34 mouse cellular contexts compared by ENCODE assay signal in the genomic region with DNA sequence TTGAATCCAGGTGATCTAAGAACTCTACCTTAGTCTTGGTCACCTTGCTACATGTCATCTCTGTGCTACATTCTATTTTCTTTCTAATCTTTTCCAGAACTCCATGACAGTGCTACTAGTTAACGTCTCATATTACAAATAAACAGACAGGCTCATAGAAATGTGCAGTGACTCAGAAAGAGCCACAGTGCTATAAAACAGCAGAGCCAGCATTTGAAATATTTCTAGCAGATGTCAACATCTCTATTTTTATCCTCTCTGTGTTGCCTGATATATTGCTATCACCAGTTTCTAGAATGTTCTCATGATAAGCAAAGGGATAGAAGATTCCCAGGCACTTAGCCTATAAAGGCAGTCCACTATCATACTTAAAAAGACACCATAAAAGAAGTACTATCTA.
A peak's percentile ranks its signal among the peaks of the same experiment; 100 is the strongest.
DNase-seq lines count a peak whose midpoint lies in the region; ATAC-seq lines count a peak whose summit lies in the region.
"Had no signal": no experiment of that assay in that cellular context is flagged by ENCODE, and none has a peak within 500 bp of the region (broad histone marks: within the 10 kb centered on the region; RNA-seq: fewer than 3 reads in every experiment).

No protein-coding gene starts in this region.

- no peak overlapping the region for H3K4me2 ChIP-seq in heart, embryonic 13.5 days
- H3K4me2 ChIP-seq in lung, embryonic 16.5 days (ENCODE audit: low read depth, low read length) = no peak overlapping the region
- H3K4me2 ChIP-seq: embryonic facial prominence, embryonic 12.5 days; hindbrain, embryonic 15.5 days; limb, embryonic 12.5 days; liver, embryonic 15.5 days had no signal

- H3K4me1 ChIP-seq in heart, embryonic 13.5 days = peaks cover 4% of the 10 kb centered on the region; the same call in 1 of the 2 replicates
- no peaks in the 10 kb centered on the region for H3K4me1 ChIP-seq in lung, embryonic 16.5 days (replicated peaks; ENCODE audit: control insufficient read depth, insufficient read depth, low read length)
- H3K4me1 ChIP-seq: embryonic facial prominence, embryonic 12.5 days; forebrain, embryonic 10.5 days; hindbrain, embryonic 15.5 days; limb, embryonic 12.5 days; liver, embryonic 15.5 days had no signal

- H3K9me3 ChIP-seq in heart, embryonic 13.5 days = no peaks in the 10 kb centered on the region
- H3K9me3 ChIP-seq in lung, embryonic 16.5 days (ENCODE audit: control insufficient read depth, low read length) = no peaks in the 10 kb centered on the region
- H3K9me3 ChIP-seq: embryonic facial prominence, embryonic 12.5 days; forebrain, embryonic 10.5 days; hindbrain, embryonic 15.5 days; limb, embryonic 12.5 days; liver, embryonic 15.5 days had no signal

- H3K27me3 ChIP-seq in heart, embryonic 13.5 days (replicated peaks) = no peaks in the 10 kb centered on the region
- H3K27me3 ChIP-seq in lung, embryonic 16.5 days (ENCODE audit: control insufficient read depth, insufficient read depth, low read depth, low read length) = no peaks in the 10 kb centered on the region
- H3K27me3 ChIP-seq: embryonic facial prominence, embryonic 12.5 days; hindbrain, embryonic 15.5 days; limb, embryonic 12.5 days; liver, embryonic 15.5 days had no signal

- no peak overlapping the region for H3K9ac ChIP-seq in heart, embryonic 13.5 days
- H3K9ac ChIP-seq in lung, embryonic 16.5 days (ENCODE audit: low read length) = no peak overlapping the region
- H3K9ac ChIP-seq: embryonic facial prominence, embryonic 12.5 days; hindbrain, embryonic 15.5 days; limb, embryonic 12.5 days; liver, embryonic 15.5 days had no signal

- DNase-seq in heart, postnatal 4 days = no peak
- DNase-seq in lung, adult 18-20 months = no peak
- DNase-seq in brain, adult 2 months (ENCODE audit: low read depth, low spot score) = peak; percentile 3
- no peak for DNase-seq in spleen, postnatal 10 days (ENCODE audit: low spot score in 2 of 2)
- DNase-seq: adrenal gland, postnatal 14 days; cerebellum, adult 11-12 months; cerebellum, adult 9-11 months; embryo, embryonic 11 days; gastrocnemius, adult 2 months; gastrocnemius, postnatal 36 days; kidney, adult 11 months; kidney, postnatal 36 days; lung, postnatal 10 days; midbrain, embryonic 14.5 days; right cerebral cortex, postnatal 25 days; spleen, adult 18-20 months; thymus, adult 18-20 months; thymus, postnatal 25 days had no signal

- peak overlapping the region; percentile 39; the same call in 1 of the 2 replicates for H3K27ac ChIP-seq in heart, embryonic 13.5 days (replicated peaks)
- no peak overlapping the region for H3K27ac ChIP-seq in lung, embryonic 16.5 days (ENCODE audit: low read length)
- H3K27ac ChIP-seq: embryonic facial prominence, embryonic 12.5 days; forebrain, embryonic 10.5 days; gastrocnemius, adult 2 months; hindbrain, embryonic 15.5 days; layer of hippocampus, adult 2 months; left cerebral cortex, adult 2 months; limb, embryonic 12.5 days; liver, embryonic 15.5 days; macrophage; stomach, postnatal 0 days had no signal

- no peak for ATAC-seq in heart, embryonic 13.5 days (ENCODE audit: extremely low read depth, insufficient number of reproducible peaks, low FRiP score, low TSS enrichment)
- ATAC-seq in lung, embryonic 16.5 days (ENCODE audit: low read depth) = peak; percentile 47; the same call in 1 of the 2 replicates
- no peak for ATAC-seq in megakaryocyte progenitor cell, adult 5-6 weeks (replicated peaks; ENCODE audit: poor library complexity)
- ATAC-seq: activated CD4-positive, CD25-positive, alpha-beta regulatory T cell, adult 4 months; CD4-positive, CD25-positive, alpha-beta regulatory T cell, adult 4 months; forebrain, embryonic 16.5 days; inflammation-experienced regulatory T-cells, adult 6 months had no signal

- no peaks in the 10 kb centered on the region for H3K36me3 ChIP-seq in heart, embryonic 13.5 days
- H3K36me3 ChIP-seq in lung, embryonic 16.5 days (ENCODE audit: control insufficient read depth, insufficient read depth, low read length) = no peaks in the 10 kb centered on the region
- H3K36me3 ChIP-seq: embryonic facial prominence, embryonic 12.5 days; forebrain, embryonic 10.5 days; hindbrain, embryonic 15.5 days; limb, embryonic 12.5 days; liver, embryonic 15.5 days had no signal

- H3K4me3 ChIP-seq in heart, embryonic 13.5 days = no peak overlapping the region
- no peak overlapping the region for H3K4me3 ChIP-seq in lung, embryonic 16.5 days (ENCODE audit: low read length)
- H3K4me3 ChIP-seq: embryonic facial prominence, embryonic 12.5 days; forebrain, embryonic 10.5 days; gastrocnemius, adult 2 months; hindbrain, embryonic 15.5 days; layer of hippocampus, adult 2 months; left cerebral cortex, adult 2 months; limb, embryonic 12.5 days; liver, embryonic 15.5 days had no signal

- WGBS in heart, embryonic 13.5 days = 29% methylated on average over 1 of the region's 1 CpGs
- WGBS in lung, embryonic 16.5 days = 44% methylated on average over 1 of the region's 1 CpGs
